Mouse (Mus musculus) lung, postnatal 25 days (tissue): ENCODE results near the gene Psmd9.

Source experiments
- DNase-seq: peaks from one replicate; pipeline ENCODE4 v3.0.0; 2022; ENCODE audit warnings: low spot score

Gene Psmd9

DNA sequence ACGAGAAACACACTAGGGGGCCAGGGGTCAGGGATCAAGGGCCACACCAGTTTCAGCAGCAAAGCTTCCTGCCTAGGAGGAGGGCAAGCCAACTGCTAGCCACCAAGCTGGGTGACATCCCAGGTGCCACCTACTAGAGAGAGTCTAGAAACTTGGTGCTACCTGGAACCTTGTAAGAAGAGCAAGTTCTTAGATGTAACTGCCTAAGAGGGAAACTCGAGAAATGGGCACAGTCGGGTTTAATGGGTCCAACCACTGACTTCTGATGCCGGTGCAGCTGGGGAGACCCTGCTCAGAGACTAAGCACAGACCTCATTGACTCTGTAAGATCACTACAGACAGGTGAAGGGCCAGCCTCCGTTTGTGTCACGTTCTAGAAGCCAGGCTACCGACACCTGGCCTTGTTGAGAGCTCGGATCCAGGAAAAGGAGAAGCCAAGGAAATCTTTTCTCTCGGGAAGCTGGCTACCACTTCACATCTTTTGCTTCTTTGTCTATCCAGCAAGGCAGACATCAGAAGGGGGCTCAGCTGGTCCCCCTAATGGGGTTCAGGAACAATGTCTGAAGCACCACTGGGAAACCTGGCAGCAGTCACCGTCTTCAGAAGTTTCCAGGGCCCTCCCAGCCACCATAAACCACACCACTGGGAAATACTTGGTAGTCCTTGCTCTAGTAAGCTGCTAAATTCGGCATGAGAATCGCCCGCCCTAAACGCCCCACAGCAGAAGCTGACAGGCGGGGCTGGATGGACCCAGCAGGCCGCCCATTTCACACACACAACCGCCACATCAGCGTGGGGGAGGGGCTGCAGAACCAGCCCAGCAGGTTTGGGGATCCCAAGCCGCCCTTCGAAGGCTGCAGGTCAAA, 31.9 kb upstream of the Psmd9 start:
- peak; percentile 92 for DNase-seq

DNA sequence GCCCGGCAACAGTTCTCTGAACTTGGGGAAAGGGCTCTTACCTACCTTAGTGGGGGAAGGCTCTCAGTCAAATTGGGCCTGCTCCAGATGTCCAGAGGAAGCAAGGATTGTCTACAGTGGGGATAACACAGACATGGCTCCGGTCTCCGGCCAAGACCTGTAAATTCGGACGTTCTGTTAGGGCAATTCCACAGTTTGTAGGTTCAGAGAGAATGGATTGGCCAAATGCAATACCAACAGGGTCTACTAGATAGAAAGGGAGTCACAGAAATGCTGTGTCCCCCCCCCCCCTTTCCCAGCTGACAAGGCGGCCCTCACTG, 31.3 kb upstream of the Psmd9 start:
- DNase-seq: no peak

DNA sequence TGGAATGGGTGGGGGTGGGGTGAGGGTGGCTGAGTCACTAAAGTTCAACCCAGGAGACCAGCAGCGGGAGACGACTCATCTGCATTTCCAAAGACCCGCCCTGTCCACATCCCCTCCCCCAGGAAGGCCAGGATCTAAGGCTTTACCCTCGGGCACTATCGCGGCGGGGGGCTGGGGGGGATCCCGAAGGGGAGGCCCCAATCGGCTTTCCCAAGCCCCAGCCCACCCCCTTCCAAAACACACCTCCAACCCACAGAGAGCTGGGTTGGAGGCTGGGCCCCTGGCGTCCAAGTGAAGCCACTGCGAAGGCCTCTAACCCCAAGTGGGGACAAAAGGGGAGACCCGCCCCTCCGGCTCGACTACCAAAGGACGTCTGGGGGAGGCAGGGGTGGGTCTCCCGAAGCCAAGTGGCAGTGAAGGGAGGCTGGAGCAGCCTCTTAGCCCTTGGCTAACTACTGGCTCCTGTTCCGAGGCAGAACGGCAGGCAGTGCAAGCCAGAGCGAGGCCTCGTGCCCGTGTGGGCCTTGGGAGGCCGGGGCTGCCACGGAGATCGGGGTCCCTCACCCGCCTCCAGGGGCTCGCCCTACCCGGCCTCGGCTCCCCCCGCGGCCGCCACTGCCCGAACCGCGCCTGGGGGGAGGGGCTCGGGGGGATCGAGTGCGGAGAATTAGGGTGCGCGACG, 30.8 kb upstream of the Psmd9 start:
- peak; percentile 76 for DNase-seq

DNA sequence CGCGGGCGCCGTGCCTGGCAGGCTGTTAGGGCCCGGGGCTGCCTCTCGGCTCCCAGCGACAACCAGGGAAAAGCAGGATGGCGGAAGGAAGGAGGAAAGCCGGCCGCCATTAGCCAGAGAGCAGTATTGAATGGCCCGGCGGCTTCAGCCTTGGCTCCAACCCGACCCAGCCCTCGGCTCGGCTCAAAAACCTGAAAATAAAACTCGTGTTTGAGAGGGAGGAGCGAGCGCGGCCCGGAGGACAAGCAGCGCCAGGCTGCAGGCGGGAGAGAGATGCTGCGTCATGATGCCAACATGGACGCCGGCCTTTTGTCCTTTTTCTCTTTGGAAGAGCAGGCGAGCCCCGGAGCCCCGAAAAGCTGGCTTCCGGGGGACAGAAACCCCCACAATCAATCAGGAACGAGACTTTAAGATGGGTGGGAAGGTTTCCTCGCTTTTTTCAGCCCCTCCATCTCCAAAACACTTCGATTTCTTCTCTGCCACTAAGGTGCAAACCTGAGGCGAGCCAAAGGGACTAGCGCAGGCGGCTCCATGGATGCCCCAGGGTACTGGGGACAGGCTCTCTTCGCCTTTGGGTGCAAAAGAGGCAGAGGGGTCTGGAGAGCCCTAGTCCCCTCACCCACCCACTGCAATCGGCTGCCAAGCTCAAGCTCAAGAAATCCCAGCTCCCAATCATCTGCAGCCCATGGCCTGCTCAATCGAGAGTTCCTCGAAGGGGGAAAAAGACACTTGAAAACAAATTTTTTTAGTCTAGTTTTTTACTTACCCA, 30.1 kb upstream of the Psmd9 start:
- DNase-seq: peak; percentile 86

DNA sequence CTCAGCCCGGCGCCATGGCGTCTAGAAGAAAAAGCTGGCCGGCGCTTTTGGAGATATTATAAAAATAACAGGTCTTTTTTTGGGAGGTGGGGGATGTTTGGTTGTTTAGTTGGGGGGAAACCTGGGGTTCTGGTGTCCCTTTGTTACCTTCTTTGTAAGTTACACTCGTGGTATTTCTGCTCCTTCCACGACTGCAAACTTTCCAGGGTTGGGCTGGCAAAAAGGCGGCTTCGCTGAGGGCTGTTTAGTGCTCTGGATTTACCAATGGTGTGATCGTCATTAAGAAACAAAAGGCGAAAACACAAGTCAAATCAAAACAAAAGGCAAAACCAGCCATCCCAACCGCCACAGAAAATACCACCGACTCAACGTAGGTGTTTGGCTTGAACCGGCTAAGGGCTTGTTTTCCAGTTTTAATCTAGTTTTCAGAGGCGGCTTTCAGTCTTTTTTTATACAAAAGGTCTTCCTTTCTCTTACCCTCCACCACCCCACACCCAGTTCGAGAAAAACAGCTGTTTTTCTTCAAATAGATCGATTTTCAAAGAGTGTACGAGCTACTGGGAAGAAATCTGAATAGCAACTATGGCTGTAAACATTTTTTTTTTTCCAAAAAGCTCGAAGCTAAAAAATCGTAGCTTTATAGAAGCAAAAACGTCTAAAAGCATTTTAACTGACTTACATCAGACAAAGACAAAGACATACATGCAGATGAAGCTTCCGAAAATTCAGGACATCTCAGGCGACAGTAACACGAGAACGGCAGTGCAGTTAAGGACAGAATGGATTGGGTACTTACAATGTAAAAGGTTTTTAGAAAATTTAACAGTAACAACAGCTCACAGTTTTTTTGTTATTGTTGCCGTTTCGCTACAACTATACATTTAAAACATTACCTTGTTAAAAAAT, 29.2 kb upstream of the Psmd9 start:
- DNase-seq: no peak

DNA sequence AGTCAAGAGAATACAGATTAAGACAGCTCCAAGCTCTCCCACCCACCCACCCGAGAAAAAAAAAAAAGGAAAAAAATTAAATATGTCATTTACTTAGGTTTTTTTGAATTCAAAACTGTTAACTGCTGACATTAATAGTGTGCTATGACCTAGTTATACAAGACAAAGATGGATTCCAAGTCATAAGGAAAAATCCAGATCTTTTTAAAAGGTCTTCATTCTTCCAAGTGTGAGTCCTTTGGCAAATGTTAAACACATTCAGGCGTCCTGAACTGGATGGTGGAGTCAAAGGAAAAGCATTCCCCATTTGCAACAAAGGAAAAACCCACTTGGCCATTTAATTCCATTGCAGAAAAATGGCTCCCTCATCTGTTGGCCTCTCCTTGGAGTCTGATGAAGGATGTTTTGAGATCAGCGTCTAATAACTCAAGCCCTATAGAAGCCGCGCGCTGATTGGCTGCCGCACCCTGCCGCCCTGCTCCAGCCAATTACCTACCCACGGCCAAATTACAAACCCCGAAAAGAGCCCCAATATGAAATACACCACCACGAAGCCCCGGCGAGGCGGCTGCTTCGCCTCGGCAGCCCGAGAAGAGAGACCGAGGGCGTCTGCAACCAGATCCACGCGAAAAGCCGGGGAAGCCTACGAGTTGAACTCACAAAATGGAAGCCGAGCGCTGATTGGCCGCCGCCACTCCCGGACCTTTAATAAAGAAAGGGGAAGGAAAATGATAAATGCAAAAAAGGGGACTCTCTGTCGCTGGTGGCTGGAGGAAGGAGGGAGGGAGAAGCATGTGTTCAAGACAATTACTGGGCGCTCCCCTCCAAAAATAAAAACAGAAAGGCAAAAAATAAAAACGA, 28.3 kb upstream of the Psmd9 start:
- peak; percentile 94 for DNase-seq

DNA sequence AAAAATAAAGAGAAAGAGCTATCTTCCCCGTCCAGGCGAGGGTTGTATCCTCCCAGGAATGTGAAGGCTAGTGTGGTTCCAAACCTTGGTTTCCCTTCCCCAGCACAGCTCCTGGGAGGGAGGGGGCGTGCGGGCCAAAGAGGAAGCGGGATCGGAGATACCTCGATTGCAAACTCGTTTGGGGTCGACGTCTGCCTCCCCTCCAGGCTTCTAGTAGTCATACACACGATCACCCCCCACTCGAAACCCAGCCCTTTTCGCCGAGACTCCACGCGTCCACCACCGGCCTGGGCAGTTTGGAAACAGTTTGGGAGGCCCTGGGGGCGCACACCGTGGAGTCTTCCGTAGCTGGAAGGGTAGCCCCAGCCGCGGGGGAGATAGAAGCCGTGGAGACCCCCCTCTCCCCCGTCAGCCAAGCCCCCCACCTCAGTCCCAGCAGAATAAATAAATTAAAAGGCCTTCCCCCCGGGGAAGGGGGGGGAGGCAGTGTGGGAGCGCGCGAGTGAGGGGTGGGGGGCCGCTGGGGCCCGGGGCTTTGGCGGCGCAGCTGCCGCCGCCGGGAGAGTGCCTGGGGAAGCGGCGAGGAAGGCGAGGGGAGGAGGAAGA, 27.6 kb upstream of the Psmd9 start:
- no peak for DNase-seq

DNA sequence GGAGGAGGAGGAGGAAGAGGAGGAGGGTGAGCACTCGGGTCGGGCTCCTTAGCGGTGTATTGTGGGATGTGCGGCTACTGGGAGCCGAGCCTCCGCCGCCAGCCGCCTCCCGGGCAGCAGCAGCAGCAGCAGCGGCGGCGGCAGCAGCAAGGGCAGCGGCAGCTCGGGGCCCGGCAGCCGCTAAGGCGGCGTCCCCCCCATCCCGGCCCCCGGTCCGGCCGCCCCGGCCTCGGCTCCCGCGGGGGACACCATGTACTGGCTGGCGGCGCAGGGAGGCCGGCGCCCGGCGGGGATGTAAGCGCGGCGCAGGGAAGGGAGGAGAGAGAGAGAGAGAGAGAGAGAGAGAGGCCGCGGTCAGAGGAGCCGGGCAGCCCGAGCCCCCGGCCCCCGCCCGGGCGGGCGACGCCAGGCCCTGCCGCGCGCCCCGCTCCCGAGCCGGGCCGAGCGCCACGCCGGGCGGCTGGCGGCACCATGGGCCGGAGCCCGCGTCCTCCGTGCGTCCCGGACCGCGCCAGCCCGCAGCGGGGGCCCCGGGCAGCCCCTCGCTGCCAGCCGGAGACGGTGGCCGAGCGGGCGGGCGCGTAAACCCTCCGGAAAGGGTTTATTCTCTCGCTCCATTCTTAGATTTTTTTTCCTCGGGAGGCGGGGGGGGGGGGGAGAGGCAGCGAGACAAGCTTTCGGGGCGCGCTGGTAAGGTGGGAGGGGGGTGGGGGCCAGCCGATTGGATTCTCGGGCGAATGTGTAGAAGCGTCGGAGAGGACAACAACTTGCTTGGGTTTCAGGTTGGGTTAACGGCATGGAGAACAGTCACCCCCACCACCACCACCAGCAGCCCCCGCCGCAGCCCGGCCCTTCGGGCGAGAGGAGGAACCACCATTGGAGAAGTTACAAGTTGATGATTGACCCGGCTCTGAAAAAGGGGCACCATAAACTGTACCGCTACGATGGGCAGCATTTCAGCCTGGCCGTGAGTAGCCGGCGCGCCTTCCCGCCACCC, 26.8 kb upstream of the Psmd9 start, which contains the start of gene Setd1b:
TSS of gene Setd1b (plus strand) at position 33 of the 997 bp plus-strand sequence.
- DNase-seq: no peak

DNA sequence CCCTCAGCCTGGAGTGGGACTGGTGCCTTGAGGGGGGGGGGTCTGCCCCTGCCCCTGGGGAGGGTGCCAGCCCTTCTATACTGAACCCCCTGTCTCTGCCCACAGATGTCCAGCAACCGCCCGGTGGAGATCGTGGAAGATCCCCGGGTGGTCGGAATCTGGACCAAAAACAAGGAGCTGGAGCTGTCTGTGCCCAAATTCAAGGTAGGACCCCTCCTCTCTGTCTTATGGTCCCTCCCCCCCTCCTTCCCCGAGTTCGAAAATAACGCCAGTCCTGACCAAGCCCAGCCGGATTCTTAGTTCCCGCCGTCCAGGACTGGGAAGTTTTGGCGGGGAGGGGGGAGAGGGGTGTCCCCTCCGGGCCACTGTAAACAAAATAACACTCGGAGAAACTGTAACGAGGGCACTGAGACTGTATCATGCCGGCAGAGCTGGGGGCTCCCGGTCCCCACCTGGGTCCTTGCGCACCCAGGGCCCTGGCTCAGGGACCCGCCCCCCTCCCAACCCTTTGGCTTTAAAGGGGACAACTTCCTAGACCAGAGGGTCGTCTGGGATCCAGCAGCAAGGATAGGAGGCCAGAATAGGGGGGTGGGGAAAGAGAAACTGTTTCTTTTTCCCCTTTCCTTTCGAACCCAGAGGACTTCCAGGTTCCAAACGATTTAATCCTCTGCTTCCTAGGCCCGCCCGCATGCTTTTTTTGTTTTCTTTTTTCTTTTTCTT, 25.8 kb upstream of the Psmd9 start:
- no peak for DNase-seq

DNA sequence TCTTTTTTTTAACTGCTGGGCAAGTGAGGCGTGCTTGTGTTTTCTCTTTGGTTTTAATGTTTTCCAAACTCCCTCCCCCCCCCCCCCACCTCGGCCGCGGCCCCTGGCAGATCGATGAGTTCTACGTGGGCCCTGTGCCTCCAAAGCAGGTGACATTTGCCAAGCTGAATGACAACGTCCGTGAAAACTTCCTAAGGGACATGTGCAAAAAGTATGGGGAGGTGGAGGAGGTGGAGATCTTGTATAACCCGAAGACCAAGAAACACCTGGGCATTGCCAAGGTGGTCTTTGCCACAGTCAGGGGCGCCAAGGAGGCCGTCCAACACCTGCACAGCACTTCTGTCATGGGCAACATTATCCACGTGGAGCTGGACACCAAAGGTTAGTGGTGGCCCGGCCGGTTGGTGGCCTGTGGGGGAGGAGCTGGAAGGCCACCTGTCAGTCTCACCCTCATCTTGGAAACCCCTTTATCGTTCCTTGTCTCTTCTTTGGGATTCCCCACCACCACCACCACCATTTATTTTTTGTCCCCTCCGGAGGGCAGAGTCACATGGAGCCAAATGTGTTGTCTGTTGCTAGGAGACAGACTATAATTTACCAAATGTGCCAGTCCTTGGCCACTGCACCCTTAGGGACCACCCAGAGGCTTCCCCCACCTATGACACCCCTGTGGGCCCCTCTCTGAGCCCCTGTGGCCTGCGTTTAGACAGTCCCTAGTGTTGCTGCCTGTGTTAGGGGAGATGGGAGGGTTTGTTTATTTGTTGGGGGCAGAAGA, 25.1 kb upstream of the Psmd9 start:
- DNase-seq: no peak

DNA sequence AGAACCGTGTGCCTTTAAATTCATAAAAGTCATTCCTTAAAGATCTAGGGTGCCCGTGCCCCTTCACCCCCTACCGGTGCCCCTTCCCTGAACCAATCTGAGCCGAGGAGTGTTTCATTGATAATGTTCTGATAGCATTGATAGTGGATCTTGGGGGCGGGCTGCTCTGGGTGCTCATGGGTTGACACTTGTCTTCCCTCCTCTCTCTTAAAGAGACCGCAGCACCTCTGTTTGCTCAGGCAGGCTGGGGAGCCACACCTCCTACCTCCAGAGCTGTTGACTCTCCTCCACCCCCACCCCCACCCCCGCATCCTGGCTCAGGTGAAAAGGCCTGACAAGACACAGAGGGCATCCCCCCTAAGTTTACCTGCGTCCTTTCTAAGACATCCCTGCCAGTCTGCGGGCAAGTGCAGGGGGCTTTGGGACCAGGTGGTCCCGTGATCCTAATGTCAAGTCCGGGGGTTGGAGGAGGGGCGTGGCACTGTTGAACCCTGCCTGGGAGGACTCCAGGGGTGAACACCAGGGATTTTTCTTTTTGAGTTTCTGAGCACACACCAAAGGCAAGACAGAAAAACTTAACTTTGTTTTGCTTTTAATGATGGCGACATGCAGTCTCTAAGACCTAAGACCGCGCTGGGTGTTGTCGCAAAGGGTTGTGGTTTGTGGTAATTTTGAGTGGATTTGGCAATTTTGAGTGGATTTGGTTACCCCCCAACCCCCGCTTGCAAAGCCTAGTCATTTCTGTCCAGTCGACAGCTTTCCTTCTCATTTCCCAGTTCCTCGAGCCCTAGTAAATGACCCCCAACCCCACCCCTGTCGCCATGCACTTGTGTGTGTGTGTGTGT, 24.2 kb upstream of the Psmd9 start:
- no peak for DNase-seq

DNA sequence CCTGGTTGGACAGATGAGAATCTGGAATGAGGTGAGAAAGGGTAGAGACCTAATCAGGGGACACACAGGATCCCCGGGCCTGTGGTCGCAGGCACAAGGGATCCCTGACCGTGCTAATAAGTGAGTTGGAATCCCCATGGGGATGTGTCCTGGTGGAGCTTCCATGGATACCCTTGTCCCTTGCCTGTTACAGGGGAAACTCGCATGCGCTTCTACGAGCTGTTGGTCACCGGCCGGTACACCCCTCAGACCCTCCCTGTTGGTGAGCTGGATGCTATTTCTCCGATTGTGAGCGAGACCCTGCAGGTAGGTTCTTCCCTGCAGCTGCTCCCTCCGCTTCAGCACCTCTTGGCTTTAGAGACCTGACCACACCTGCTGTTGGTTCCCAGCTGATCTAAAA, 22.9 kb upstream of the Psmd9 start:
- DNase-seq: no peak

DNA sequence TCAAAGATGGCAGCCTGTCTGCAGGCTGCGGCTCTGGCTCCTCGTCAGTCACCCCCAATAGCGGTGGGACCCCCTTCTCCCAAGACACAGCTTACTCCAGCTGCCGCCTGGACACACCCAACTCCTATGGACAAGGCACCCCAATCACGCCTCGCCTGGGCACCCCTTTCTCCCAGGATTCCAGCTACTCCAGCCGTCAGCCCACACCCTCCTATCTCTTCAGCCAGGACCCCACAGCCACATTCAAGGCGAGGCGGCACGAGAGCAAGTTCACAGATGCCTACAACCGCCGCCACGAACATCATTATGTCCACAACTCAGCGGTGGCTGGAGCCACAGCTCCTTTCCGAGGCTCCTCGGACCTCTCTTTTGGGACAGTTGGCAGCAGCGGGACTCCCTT, 21.6 kb upstream of the Psmd9 start:
- no peak for DNase-seq

DNA sequence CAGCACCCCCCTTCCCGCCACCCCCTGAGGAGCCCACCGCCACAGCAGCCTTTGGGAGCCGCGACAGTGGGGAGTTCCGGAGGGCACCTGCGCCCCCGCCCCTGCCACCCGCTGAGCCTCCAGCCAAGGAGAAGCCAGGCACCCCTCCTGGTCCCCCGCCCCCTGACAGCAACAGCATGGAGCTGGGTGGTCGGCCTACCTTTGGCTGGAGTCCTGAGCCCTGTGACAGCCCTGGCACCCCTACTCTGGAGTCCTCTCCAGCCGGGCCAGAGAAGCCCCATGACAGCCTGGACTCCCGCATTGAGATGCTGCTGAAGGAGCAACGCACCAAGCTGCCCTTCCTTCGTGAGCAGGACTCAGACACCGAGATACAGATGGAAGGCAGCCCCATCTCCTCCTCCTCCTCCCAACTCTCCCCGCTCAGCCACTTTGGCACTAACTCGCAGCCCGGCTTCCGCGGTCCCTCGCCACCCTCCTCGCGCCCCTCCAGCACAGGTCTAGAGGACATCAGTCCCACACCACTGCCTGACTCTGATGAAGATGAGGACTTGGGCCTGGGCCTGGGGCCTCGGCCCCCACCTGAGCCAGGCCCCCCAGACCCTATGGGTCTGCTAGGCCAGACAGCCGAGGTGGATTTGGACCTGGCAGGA, 21.0 kb upstream of the Psmd9 start:
- DNase-seq: no peak

DNA sequence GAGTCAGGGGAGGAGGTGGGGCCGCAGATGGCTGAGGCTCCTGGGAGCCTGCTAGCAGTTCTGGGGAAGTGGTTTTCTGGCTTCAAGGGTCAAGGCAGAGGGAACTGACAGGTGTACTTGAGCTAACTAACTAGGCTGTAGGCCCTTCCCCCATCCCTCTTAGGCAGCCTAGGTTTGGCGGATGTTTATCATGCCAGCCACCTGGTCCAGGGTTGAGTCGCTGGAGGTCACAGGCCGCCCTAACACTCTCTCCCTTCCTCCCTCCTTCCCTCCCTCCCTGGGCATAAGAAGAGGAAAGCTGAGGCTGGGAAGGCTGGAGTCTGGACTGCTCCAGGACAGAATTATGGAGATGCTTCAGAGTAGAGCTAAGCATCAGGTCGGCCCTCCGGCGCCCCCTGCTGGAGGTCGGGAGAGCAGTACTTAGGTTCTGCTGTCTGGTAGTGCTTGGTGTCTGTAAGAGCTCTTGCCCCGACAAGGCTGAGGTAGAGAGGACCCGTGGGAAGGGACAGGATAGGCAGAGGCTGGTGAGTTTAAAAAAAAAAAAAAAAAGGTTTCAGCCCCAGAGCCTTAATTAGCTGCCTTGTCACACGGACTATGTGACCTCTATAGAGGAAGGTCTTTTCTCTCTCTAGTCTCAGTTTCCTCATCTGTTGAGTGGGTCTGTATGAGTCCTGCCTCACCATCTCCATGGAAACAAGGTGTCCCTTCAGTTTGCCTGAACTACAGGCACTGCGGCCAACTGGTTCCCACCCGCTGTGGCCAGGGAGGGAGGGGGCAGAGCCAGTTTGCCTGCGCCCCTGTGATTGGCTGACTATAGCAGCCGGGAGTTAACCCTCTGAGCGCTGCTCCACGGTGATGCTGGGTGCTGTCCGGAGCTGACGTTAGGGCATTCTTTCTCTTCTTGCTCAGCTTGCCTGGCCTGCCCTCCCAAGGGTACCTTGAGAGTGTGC, 19.5 kb upstream of the Psmd9 start:
- DNase-seq: peak; percentile 93
